Mouse (Mus musculus): Measurements from ENCODE around the gene Phactr4. TPM values are rescaled to one million over a fixed set of nuclear protein-coding genes. Genes with fewer than 3 reads are reported as not detected.

The Phactr4 gene
- polyA plus RNA-seq, 1 experiment from 2014 or later: 15.9 TPM

GRCm38 (mm10) chr4:132386846-132387245 lies 35.4 kb downstream of the Phactr4 start:
- Histone ChIP-seq H3K4me3 (ENCODE audit: low read length) (no peak overlapping the region), H3K4me1 (ENCODE audit: control insufficient read depth, insufficient read depth, low read length) (peaks cover 6% of the 10 kb centered on the region; the same call in 1 of the 2 replicates), H3K27ac (ENCODE audit: low read length) (no peak overlapping the region), H3K36me3 (ENCODE audit: control insufficient read depth, insufficient read depth, low read length) (peaks cover 4% of the 10 kb centered on the region; the same call in 1 of the 2 replicates), H3K27me3 (replicated peaks; ENCODE audit: control insufficient read depth, insufficient read depth, low read length) (no peaks in the 10 kb centered on the region), H3K9me3 (ENCODE audit: control insufficient read depth, low read length) (no peaks in the 10 kb centered on the region), H3K9ac (ENCODE audit: low read depth, low read length) (no peak overlapping the region; the same call in 1 of the 2 replicates), H3K4me2 (ENCODE audit: low read depth, low read length) (no peak overlapping the region)
- 84% methylated on average over 7 of the region's 7 CpGs for WGBS
- no peak for ATAC-seq

DNA sequence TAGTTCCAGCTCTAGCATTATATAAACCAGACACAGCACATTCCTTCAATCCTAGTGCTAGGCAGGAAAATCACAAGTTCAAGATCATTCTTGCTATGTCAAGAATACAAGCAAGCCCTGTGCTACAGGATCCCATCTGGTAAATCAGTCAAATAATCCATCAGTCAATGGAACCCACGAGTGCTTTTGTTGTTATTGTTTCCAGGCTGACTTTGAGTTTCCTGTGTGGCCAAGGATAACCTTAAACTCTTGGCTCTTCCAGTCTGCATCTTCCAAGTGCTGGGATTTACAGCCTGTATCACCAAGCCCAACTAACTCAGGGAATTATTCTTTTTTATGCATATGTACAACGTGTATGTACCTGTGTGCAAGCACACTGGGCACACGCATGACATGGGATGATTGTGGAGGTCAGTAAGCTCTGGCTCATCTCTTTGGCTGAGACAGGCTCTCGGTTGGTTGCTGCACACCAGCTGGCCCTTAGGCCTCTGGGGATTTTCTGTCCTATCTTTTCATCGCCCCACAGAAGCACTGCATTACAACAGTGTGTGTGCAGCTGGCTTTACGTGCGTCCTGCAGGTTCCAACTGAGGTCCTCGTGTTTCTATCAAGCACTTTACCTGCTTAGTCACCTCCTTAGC lies 36.4 kb downstream of the Phactr4 start:
- no peak overlapping the region for H3K9ac ChIP-seq (ENCODE audit: low read depth, low read length)
- H3K4me2 ChIP-seq (ENCODE audit: low read depth, low read length): no peak overlapping the region
- ATAC-seq: no peak
- WGBS: 84% methylated on average over 8 of the region's 8 CpGs
- H3K27me3 ChIP-seq (replicated peaks; ENCODE audit: control insufficient read depth, insufficient read depth, low read length): no peaks in the 10 kb centered on the region
- peaks cover 7% of the 10 kb centered on the region; the same call in 1 of the 2 replicates for H3K4me1 ChIP-seq (ENCODE audit: control insufficient read depth, insufficient read depth, low read length)
- no peak overlapping the region for H3K4me3 ChIP-seq (ENCODE audit: low read length)
- no peak overlapping the region for H3K27ac ChIP-seq (ENCODE audit: low read length)
- no peaks in the 10 kb centered on the region for H3K9me3 ChIP-seq (ENCODE audit: control insufficient read depth, low read length)
- peaks cover 4% of the 10 kb centered on the region; the same call in 1 of the 2 replicates for H3K36me3 ChIP-seq (ENCODE audit: control insufficient read depth, insufficient read depth, low read length)

DNA sequence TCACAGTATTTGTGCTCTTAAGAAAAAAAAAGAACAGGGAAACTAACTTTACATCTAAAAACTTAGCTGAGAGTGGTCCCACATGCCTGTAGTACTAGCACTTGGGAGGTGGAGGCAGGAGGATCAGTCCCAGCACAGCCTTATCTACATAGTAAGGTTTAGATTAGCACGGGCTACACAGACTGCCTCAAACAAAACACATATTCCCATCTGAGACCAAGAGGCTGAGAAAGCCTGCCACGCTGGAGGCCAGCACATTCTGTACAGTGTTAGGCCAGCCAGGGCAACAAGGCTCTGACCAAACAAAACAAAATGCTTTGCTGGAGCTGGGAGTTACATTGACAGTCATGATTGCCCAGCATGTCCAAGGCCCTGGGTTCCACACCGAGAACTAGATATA lies 38.8 kb downstream of the Phactr4 start:
- Histone ChIP-seq H3K27me3 (replicated peaks; ENCODE audit: control insufficient read depth, insufficient read depth, low read length) (no peaks in the 10 kb centered on the region), H3K36me3 (ENCODE audit: control insufficient read depth, insufficient read depth, low read length) (peaks cover 4% of the 10 kb centered on the region; the same call in 1 of the 2 replicates), H3K9ac (ENCODE audit: low read depth, low read length) (no peak overlapping the region), H3K4me3 (ENCODE audit: low read length) (no peak overlapping the region), H3K9me3 (ENCODE audit: control insufficient read depth, low read length) (no peaks in the 10 kb centered on the region), H3K4me2 (ENCODE audit: low read depth, low read length) (no peak overlapping the region), H3K4me1 (ENCODE audit: control insufficient read depth, insufficient read depth, low read length) (peaks cover 7% of the 10 kb centered on the region; the same call in 1 of the 2 replicates), H3K27ac (ENCODE audit: low read length) (no peak overlapping the region)
- 86% methylated on average over 3 of the region's 3 CpGs for WGBS
- no peak for ATAC-seq

- Histone ChIP-seq H3K9ac (ENCODE audit: low read depth, low read length) (no peak overlapping the region), H3K27me3 (replicated peaks; ENCODE audit: control insufficient read depth, insufficient read depth, low read length) (no peaks in the 10 kb centered on the region), H3K27ac (ENCODE audit: low read length) (no peak overlapping the region), H3K4me2 (ENCODE audit: low read depth, low read length) (no peak overlapping the region), H3K4me3 (ENCODE audit: low read length) (no peak overlapping the region), H3K4me1 (ENCODE audit: control insufficient read depth, insufficient read depth, low read length) (peaks cover 2% of the 10 kb centered on the region; the same call in 1 of the 2 replicates), H3K36me3 (ENCODE audit: control insufficient read depth, insufficient read depth, low read length) (peaks cover 8% of the 10 kb centered on the region), H3K9me3 (ENCODE audit: control insufficient read depth, low read length) (no peaks in the 10 kb centered on the region)
- WGBS: 85% methylated on average over 4 of the region's 4 CpGs
- ATAC-seq: no peak
Measured at GRCm38 (mm10) chr4:132382296-132382695, 40.0 kb downstream of the Phactr4 start.

DNA sequence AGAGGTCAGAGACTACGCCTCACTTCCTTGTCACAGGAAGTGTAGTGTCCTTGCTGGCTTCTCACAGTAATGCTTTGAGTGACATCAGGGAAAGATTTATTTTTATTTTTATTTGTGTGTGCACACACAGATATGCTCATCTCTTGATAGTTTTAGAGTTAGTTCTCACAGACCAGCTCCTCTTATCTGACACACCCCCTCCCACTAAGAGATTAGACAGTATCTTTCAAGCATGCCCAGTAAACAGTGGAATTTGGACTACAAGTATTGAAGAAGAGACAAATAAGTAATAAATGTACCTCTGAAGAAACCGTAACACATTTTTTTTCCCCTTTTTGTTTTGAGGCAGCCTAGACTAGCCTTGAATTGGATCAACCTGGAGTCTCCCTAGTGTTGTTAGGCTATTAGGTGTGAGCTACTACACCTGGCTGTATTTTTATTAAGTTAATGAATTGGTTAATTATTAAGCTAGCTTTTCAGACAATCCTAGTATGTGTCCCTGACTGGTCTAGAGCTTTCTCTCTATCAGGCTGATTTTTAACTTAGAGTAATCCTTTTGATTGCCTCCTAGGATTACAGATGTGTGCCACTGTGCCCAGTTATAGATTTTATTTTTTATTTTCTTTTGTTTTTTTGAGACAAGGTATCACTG lies 41.2 kb downstream of the Phactr4 start:
- Histone ChIP-seq H3K27ac (ENCODE audit: low read length) (no peak overlapping the region), H3K9ac (ENCODE audit: low read depth, low read length) (no peak overlapping the region), H3K4me3 (ENCODE audit: low read length) (no peak overlapping the region), H3K36me3 (ENCODE audit: control insufficient read depth, insufficient read depth, low read length) (peaks cover 11% of the 10 kb centered on the region), H3K4me2 (ENCODE audit: low read depth, low read length) (no peak overlapping the region), H3K27me3 (replicated peaks; ENCODE audit: control insufficient read depth, insufficient read depth, low read length) (no peaks in the 10 kb centered on the region), H3K9me3 (ENCODE audit: control insufficient read depth, low read length) (no peaks in the 10 kb centered on the region), H3K4me1 (ENCODE audit: control insufficient read depth, insufficient read depth, low read length) (peaks cover 2% of the 10 kb centered on the region; the same call in 1 of the 2 replicates)
- 75% methylated on average over 2 of the region's 2 CpGs for WGBS
- ATAC-seq: peak; percentile 79

GRCm38 (mm10) chr4:132373820-132374219 lies 48.5 kb downstream of the Phactr4 start:
- 93% methylated on average over 1 of the region's 1 CpGs for WGBS
- no peak for ATAC-seq
- Histone ChIP-seq H3K27me3 (replicated peaks; ENCODE audit: control insufficient read depth, insufficient read depth, low read length) (no peaks in the 10 kb centered on the region), H3K4me3 (ENCODE audit: low read length) (no peak overlapping the region), H3K4me2 (ENCODE audit: low read depth, low read length) (no peak overlapping the region), H3K27ac (ENCODE audit: low read length) (no peak overlapping the region), H3K9ac (ENCODE audit: low read depth, low read length) (no peak overlapping the region), H3K36me3 (ENCODE audit: control insufficient read depth, insufficient read depth, low read length) (peaks cover 21% of the 10 kb centered on the region), H3K4me1 (ENCODE audit: control insufficient read depth, insufficient read depth, low read length) (no peaks in the 10 kb centered on the region), H3K9me3 (ENCODE audit: control insufficient read depth, low read length) (no peaks in the 10 kb centered on the region)

DNA sequence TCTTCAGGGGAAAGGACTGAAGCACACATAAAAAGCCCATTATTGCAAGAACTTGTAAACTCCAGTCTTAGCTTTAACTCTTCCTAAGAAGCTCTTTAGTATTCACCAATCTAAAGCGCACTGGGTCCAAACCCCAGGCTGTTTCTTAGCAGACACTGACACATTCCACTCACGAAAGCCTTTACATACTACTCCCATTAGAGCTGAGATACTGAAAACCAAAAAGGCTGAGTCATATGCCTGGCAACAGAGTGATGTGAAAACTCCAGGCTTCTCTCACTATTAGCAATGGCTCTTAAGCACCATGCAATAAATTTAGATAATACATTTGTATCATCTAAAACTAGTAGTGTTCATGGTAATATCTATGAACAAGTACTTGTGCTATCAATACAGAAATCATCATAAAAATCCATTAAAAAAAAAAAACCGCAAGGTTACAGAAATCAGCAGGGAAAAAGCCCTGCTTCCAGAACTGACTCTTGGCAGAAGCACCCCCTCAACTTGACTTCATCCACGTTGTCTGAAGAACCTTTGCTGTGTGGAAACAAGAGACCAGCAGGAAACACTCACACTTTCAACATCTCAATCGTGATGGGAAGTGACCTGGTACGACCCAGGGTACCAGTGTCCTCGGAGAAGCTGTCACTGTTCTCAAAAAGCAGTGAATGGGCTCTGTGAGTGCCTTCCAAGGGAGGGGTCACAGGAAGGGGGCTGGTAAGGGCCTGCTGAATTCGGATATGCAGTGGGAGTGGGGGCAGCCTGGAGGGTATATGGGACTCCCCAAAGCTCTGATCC lies 52.1 kb downstream of the Phactr4 start:
- Histone ChIP-seq H3K4me2 (ENCODE audit: low read depth, low read length) (no peak overlapping the region), H3K4me3 (ENCODE audit: low read length) (no peak overlapping the region), H3K27me3 (replicated peaks; ENCODE audit: control insufficient read depth, insufficient read depth, low read length) (no peaks in the 10 kb centered on the region), H3K9me3 (ENCODE audit: control insufficient read depth, low read length) (no peaks in the 10 kb centered on the region), H3K9ac (ENCODE audit: low read depth, low read length) (no peak overlapping the region), H3K27ac (ENCODE audit: low read length) (no peak overlapping the region), H3K36me3 (ENCODE audit: control insufficient read depth, insufficient read depth, low read length) (peaks cover 32% of the 10 kb centered on the region), H3K4me1 (ENCODE audit: control insufficient read depth, insufficient read depth, low read length) (no peaks in the 10 kb centered on the region)
- ATAC-seq: no peak
- 85% methylated on average over 8 of the region's 8 CpGs for WGBS

GRCm38 (mm10) chr4:132367480-132368201 lies 54.6 kb downstream of the Phactr4 start:
- ATAC-seq: no peak
- no peaks in the 10 kb centered on the region for H3K27me3 ChIP-seq (replicated peaks; ENCODE audit: control insufficient read depth, insufficient read depth, low read length)
- no peaks in the 10 kb centered on the region for H3K9me3 ChIP-seq (ENCODE audit: control insufficient read depth, low read length)
- H3K36me3 ChIP-seq (ENCODE audit: control insufficient read depth, insufficient read depth, low read length): peaks cover 34% of the 10 kb centered on the region
- H3K4me1 ChIP-seq (ENCODE audit: control insufficient read depth, insufficient read depth, low read length): no peaks in the 10 kb centered on the region
- no peak overlapping the region for H3K27ac ChIP-seq (ENCODE audit: low read length)
- WGBS: 91% methylated on average over 18 of the region's 18 CpGs
- no peak overlapping the region for H3K4me3 ChIP-seq (ENCODE audit: low read length)
- H3K4me2 ChIP-seq (ENCODE audit: low read depth, low read length): no peak overlapping the region
- no peak overlapping the region for H3K9ac ChIP-seq (ENCODE audit: low read depth, low read length)

Measured in intestine, embryonic 16.5 days (tissue).